Mouse (Mus musculus): Measurements from ENCODE around the gene March10.

DNA sequence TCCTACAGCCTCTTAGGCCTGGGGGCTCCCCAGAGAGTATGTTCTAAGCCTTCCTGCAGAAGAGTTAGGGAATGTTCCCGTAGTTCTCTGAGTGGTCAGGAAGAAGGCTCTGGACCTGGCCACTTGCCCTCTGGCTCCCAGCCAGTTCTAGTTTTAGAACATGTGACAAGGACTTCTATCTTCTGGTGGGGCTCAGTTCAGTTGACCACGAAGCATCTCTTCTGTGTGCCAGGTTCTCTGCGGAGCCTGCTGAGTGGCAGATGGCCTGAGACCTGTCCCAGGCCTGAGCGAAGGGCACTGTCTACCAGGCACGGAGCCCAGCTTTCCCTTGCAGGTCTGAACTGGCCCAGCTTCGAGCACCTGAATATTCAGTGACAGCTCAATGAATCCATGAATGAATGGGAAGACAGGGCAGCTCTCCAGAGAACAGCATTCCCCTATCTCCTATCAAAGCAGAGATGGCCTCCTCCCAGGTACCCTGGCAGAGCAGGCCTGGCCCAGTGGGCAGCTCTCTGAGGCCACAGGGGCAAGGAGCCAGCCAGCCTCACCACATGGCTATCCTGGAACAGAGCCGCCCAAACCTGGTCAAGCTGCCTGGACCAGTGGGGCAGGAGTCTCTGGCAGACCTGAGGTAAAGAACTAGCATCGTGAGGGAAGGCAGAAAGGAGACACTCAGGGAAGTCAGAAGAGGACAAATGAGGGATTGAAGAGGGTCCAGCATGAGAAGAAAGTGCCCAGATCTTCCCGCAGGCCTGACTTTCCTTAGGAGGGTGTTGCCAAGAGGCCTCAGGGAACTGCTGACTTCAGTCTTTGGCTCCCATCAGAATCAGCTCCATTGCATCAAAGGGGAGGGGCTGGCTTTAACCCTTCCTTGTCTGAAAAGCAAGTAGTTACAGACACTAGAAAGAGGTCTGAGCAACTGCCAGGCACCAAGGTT, 103.3 kb downstream of the March10 start:
- TF ChIP-seq CTCF (IDR thresholded peaks at IDR 0.05) (peak; percentile 45), EP300 (IDR thresholded peaks at IDR 0.05; ENCODE audit: insufficient read depth, low read depth, low read length) (0 out of 2 replicates have a peak, but pooled peaks have one; percentile 32)
